Mouse (Mus musculus): Measurements from ENCODE around the gene Timp2. TPM values are rescaled to one million over a fixed set of nuclear protein-coding genes. Genes with fewer than 3 reads are reported as not detected.

The Timp2 gene
- 105 and 107 TPM in 2 replicates for polyA plus RNA-seq (2015; fragmentation: Nextera tagmentation; extraction: Ambion mirVana)

DNA sequence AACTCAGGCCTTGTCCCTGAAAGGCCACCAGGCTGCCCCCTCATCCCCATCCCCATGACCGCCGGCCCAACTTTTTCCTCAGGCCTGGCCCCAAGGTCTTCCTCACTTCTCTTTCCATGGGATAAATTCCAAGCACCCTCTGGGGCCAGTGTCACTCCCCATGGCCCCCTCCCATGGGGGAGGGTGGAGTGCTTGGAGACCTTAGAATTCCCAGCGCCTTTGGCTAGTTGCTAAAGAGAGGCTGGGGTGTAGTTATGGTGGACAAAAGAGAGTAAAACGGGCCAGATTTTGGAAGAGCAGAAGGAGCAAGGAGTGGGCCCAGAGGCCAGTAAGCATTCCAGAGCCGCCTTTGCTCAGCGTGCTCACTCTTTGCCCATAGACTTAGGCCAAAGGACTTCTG is at the start of gene Timp2:
Gene Timp2, minus strand, starts transcription at position 101 of the 400 bp plus-strand sequence.
- no peaks in the 10 kb centered on the region for H3K27me3 ChIP-seq (replicated peaks; ENCODE audit: insufficient read depth, low read length)
- WGBS: 41% methylated on average over 6 of the region's 6 CpGs
- no peak for ATAC-seq
- peak within 1 kb of the TSS; percentile 84 for H3K4me3 ChIP-seq (ENCODE audit: low read depth, low read length)
- peaks cover 18% of the 10 kb centered on the region for H3K4me1 ChIP-seq (ENCODE audit: insufficient read depth, low read depth, low read length)
- H3K4me2 ChIP-seq (replicated peaks; ENCODE audit: low read depth, low read length): peak within 1 kb of the TSS; percentile 93
- H3K9ac ChIP-seq (replicated peaks; ENCODE audit: low read depth): peak within 1 kb of the TSS; percentile 91
- DNase-seq (ENCODE audit: low spot score): no peak
- H3K36me3 ChIP-seq (ENCODE audit: insufficient read depth, low read length): no peaks in the 10 kb centered on the region
- no peaks in the 10 kb centered on the region for H3K9me3 ChIP-seq (ENCODE audit: low read length)
- peak within 1 kb of the TSS; percentile 90 for H3K27ac ChIP-seq (ENCODE audit: low read length)
- TF ChIP-seq EP300 (IDR thresholded peaks at IDR 0.05) (no peak), CTCF (IDR thresholded peaks at IDR 0.05) (no peak)

DNA sequence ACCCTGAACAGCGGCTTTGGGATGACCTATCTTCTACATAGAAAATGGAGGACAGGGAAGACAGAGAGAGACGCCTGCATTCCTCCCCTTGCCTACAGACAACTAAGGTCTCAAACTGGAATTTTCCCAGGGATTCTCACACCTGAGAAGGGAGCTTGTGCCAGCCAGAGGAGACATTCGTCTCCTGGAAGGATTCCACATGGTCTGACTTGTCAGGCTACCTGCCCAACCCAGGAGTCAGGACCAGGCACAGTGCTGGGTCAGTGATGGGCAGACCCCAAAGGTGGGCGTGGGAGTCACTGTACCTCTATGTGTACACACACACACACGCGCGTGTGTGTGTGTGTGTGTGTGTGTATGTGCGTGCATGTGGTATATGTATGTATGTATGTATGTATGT is 49.8 kb upstream of the Timp2 start:
- H3K36me3 ChIP-seq (ENCODE audit: insufficient read depth, low read length): peaks cover 12% of the 10 kb centered on the region; the same call in 1 of the 2 replicates
- H3K4me1 ChIP-seq (ENCODE audit: insufficient read depth, low read depth, low read length): peaks cover 9% of the 10 kb centered on the region
- DNase-seq (ENCODE audit: low spot score) (no peak), ATAC-seq (no peak)
- H3K27ac ChIP-seq (ENCODE audit: low read length): no peak overlapping the region
- no peak overlapping the region for H3K4me3 ChIP-seq (ENCODE audit: low read depth, low read length)
- WGBS: 93% methylated on average over 8 of the region's 8 CpGs
- H3K4me2 ChIP-seq (replicated peaks; ENCODE audit: low read depth, low read length): no peak overlapping the region
- no peak overlapping the region for H3K9ac ChIP-seq (replicated peaks; ENCODE audit: low read depth)
- TF ChIP-seq EP300 (IDR thresholded peaks at IDR 0.05) (no peak), CTCF (IDR thresholded peaks at IDR 0.05) (no peak)
- no peaks in the 10 kb centered on the region for H3K27me3 ChIP-seq (replicated peaks; ENCODE audit: insufficient read depth, low read length)
- no peaks in the 10 kb centered on the region for H3K9me3 ChIP-seq (ENCODE audit: low read length)

DNA sequence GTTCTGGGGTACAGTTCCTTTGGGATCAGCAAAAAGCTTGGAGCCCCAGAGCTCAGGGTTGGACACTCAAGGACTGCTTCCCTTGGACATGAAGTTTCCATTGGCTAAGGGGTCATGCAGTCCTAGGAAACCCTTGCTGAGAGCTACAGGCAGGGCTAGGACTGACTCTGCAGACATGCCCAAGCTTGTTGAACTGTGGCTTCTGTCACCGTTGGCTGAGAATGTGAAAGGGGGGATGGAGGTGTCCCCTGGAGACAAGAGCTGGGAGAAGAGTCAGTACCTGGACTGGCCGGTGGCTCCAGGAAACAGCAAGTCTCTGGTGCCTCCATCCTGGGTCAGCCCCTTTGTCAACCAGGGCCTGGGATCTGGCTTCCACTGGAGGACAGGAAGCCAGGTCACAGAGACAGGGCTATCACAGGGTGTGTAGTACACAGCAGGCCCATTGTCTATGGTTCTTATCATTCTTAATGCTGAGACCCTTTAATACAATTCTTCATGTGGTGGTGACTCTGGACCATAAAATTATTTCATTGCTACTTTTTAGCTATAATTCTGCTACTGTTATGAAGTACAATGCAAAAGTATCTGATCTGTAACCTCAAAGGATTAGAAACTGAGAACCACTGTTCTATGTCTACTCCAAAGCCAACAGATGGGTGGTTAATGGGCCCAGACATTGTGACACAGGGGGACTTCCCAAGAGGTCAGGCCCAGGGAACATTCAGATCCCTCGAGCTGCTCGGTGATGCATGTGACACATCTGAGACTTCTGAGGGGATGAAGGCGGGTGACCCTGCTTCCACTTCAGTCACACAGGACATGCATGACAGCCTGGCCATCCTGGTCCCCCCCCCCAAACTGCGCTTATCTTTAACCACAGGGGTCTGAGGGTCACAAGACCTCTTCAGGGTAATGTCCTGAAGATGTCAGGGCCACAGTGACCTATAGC is 48.7 kb upstream of the Timp2 start:
- no peak overlapping the region for H3K27ac ChIP-seq (ENCODE audit: low read length)
- TF ChIP-seq EP300 (IDR thresholded peaks at IDR 0.05) (no peak; the same call in 1 of the 2 replicates), CTCF (IDR thresholded peaks at IDR 0.05) (no peak)
- peak; percentile 35 for DNase-seq (ENCODE audit: low spot score)
- peaks cover 9% of the 10 kb centered on the region for H3K4me1 ChIP-seq (ENCODE audit: insufficient read depth, low read depth, low read length)
- peaks cover 12% of the 10 kb centered on the region; the same call in 1 of the 2 replicates for H3K36me3 ChIP-seq (ENCODE audit: insufficient read depth, low read length)
- no peaks in the 10 kb centered on the region for H3K9me3 ChIP-seq (ENCODE audit: low read length)
- no peak overlapping the region for H3K4me2 ChIP-seq (replicated peaks; ENCODE audit: low read depth, low read length)
- no peaks in the 10 kb centered on the region for H3K27me3 ChIP-seq (replicated peaks; ENCODE audit: insufficient read depth, low read length)
- no peak overlapping the region for H3K9ac ChIP-seq (replicated peaks; ENCODE audit: low read depth)
- WGBS: 68% methylated on average over 6 of the region's 6 CpGs
- ATAC-seq: no peak; the same call in 1 of the 2 replicates
- H3K4me3 ChIP-seq (ENCODE audit: low read depth, low read length): no peak overlapping the region

DNA sequence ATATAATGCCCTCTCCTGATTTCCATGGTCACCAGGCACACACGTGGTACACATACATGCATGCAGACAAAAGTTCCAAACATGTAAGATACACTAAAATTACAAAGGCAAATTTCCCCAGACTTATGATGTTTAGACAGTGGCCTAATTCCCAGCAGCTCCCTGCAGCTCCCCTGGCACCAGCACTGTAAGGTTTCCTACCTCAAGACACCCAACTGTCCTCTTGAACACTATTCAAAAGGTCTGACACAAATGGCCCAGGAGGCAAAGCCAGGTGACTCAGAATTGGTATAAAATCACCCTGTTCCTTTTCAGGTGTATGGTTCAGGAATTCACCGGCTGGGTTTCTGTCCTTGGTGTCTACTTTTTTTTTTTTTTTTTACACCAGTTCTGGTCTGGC is 47.6 kb upstream of the Timp2 start:
- 91% methylated on average over 2 of the region's 2 CpGs for WGBS
- TF ChIP-seq EP300 (IDR thresholded peaks at IDR 0.05) (no peak), CTCF (IDR thresholded peaks at IDR 0.05) (no peak)
- no peaks in the 10 kb centered on the region for H3K9me3 ChIP-seq (ENCODE audit: low read length)
- no peak for ATAC-seq
- no peak overlapping the region for H3K4me3 ChIP-seq (ENCODE audit: low read depth, low read length)
- no peak overlapping the region for H3K4me2 ChIP-seq (replicated peaks; ENCODE audit: low read depth, low read length)
- no peak overlapping the region for H3K9ac ChIP-seq (replicated peaks; ENCODE audit: low read depth)
- no peaks in the 10 kb centered on the region for H3K27me3 ChIP-seq (replicated peaks; ENCODE audit: insufficient read depth, low read length)
- H3K4me1 ChIP-seq (ENCODE audit: insufficient read depth, low read depth, low read length): peaks cover 9% of the 10 kb centered on the region
- peaks cover 12% of the 10 kb centered on the region; the same call in 1 of the 2 replicates for H3K36me3 ChIP-seq (ENCODE audit: insufficient read depth, low read length)
- H3K27ac ChIP-seq (ENCODE audit: low read length): no peak overlapping the region
- no peak for DNase-seq (ENCODE audit: low spot score)

DNA sequence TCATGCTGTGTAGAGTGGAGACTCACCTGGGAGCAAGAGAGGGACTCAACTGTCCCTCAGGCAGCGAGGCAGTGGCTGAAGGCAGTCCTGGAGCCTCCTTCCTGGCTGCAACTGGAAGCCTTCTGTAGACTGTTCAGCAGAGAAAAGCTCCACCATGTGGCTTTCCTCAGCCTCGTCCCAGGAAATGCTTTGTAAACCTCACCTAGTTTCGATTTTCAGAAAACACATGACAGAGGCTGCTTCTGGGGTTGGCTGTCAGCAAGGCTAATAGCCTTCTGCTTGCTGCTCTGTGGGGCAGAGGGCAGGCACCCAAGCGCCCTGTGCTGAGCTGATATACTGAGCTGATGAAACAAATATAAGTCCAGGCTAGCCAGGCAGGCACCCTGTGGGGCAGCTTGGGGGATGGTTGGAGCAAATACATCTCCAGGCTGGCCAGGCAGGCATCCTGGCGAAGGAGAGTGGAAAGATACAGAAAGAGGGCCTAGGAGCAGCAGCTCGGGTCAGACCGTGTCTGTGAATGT is 46.3 kb upstream of the Timp2 start, which contains the start of gene Lgals3bp:
Gene Lgals3bp, minus strand, starts transcription at position 333 of the 521 bp plus-strand sequence.
- 41% methylated on average over 7 of the region's 7 CpGs for WGBS
- peak; percentile 93 for DNase-seq (ENCODE audit: low spot score)
- H3K4me2 ChIP-seq (replicated peaks; ENCODE audit: low read depth, low read length): peak within 1 kb of the TSS; percentile 48
- H3K27ac ChIP-seq (ENCODE audit: low read length): peak within 1 kb of the TSS; percentile 77
- H3K4me1 ChIP-seq (ENCODE audit: insufficient read depth, low read depth, low read length): peaks cover 9% of the 10 kb centered on the region
- ATAC-seq: peak; percentile 80
- no peak within 1 kb of the TSS for H3K4me3 ChIP-seq (ENCODE audit: low read depth, low read length)
- no peaks in the 10 kb centered on the region for H3K27me3 ChIP-seq (replicated peaks; ENCODE audit: insufficient read depth, low read length)
- H3K9me3 ChIP-seq (ENCODE audit: low read length): no peaks in the 10 kb centered on the region
- TF ChIP-seq CTCF (IDR thresholded peaks at IDR 0.05) (peak; percentile 63), EP300 (IDR thresholded peaks at IDR 0.05) (no peak)
- peaks cover 11% of the 10 kb centered on the region; the same call in 1 of the 2 replicates for H3K36me3 ChIP-seq (ENCODE audit: insufficient read depth, low read length)
- H3K9ac ChIP-seq (replicated peaks; ENCODE audit: low read depth): peak within 1 kb of the TSS; percentile 4; the same call in 1 of the 2 replicates

DNA sequence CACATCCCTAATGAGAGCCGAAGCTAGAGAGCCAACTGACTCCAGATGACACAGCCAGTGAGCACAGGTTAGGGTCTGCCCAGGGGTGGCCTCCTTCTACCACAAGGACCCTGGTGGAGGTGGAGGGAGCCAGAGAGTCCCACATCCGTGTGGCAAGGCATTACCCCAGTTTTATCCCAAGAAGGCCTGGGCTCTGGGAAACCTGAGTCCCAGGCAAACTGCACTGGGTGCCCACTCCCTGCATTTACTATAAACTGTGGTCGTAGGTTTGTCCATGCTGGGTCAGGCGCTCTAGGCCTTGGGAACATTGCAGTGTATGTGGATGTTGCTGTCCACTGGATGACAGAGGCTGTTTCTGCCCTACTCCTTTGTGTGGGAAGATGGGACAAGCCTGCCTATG is 45.7 kb upstream of the Timp2 start:
- Histone ChIP-seq H3K4me2 (replicated peaks; ENCODE audit: low read depth, low read length) (peak overlapping the region; percentile 48), H3K9ac (replicated peaks; ENCODE audit: low read depth) (peak overlapping the region; percentile 4; the same call in 1 of the 2 replicates), H3K4me1 (ENCODE audit: insufficient read depth, low read depth, low read length) (peaks cover 9% of the 10 kb centered on the region), H3K9me3 (ENCODE audit: low read length) (no peaks in the 10 kb centered on the region), H3K36me3 (ENCODE audit: insufficient read depth, low read length) (peaks cover 4% of the 10 kb centered on the region; the same call in 1 of the 2 replicates), H3K4me3 (ENCODE audit: low read depth, low read length) (no peak overlapping the region), H3K27ac (ENCODE audit: low read length) (peak overlapping the region; percentile 77), H3K27me3 (replicated peaks; ENCODE audit: insufficient read depth, low read length) (no peaks in the 10 kb centered on the region)
- no peak for TF ChIP-seq CTCF (IDR thresholded peaks at IDR 0.05)
- no peak for TF ChIP-seq EP300 (IDR thresholded peaks at IDR 0.05)
- ATAC-seq: 0 out of 2 replicates have a peak, but pooled peaks have one; percentile 1
- no peak for DNase-seq (ENCODE audit: low spot score)
- WGBS: 84% methylated on average over 4 of the region's 4 CpGs

All from lung, postnatal 0 days (tissue).